Mouse (Mus musculus) erythroblast, embryonic 14.5 days (primary cell): ENCODE data around the gene Rfwd3.

Source experiments
- GATA1 ChIP-seq: IDR thresholded peaks from 2 replicates; pipeline ENCODE4 v1.6.1; 2012; ENCODE audit warnings: low read length, inconsistent platforms, mixed read lengths
- TAL1 ChIP-seq: IDR thresholded peaks from 3 replicates; pipeline ENCODE4 v1.6.1; 2012; ENCODE audit warnings: low read length, inconsistent platforms, mixed read lengths

DNA sequence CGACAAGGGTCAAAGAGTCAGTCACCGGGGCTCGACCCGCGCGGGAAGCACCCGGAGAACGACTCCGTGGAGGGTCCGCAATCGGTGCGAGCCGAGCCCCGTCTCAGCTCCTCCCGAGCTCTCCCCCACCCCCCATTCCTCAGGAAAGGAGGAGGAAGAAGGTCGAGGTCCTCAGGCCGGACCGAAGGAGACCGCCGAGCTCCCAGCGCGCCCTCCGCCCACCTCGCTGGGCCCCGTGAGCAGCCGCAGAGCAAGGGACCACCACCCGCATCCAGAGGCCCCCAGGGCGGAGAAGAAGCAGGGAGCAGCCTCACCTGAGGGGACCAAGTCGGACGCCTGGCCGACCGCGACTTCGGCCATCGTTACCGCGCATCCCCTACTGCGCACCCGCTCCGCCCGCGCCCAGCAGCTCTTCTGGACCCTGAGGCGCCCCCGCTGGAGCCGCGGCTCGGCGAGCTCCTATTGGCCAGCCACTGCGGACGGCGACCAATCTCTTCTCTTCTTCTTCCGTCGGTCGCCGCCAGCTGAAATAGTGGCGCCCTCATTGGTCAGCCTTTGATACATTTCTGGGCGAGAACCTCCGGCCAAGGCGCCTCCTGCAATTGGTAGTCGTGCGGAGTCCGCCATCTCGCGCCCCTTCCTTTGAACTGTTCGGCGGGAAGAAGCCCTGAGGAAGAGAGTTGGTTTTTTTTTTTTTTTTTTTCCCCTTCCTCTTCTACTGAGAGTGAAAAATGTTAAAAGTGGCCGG is at the start of gene Rfwd3:
- no peak for TF ChIP-seq GATA1
- TF ChIP-seq TAL1, result no peak
